Mouse (Mus musculus) MEL (cell line): ENCODE data around the gene Slc2a3. TPM values are rescaled to one million over a fixed set of nuclear protein-coding genes. Genes with fewer than 3 reads are reported as not detected.
A peak's percentile ranks its signal among the peaks of the same experiment; 100 is the strongest.

ENCODE experiments used
- DNase-seq: peaks from one replicate; pipeline ENCODE4 v3.0.0; 2011; ENCODE audit warnings: low read depth, low spot score
- H3K27ac ChIP-seq: 2 replicates; pipeline ENCODE4 v1.5.1; 2012; ENCODE audit warnings: low read depth, mild to moderate bottlenecking, control low read depth, low read length, moderate library complexity; ENCODE audit not compliant: control insufficient read depth
- H3K27me3 ChIP-seq, 2 experiments: fragments of 150-350 bp in 1 of 2; sonication (generic) in 1 of 2; 2 replicates each; pipeline ENCODE4 v1.6.1; 2012; ENCODE audit warnings: low read length in 2 of 2, mild to moderate bottlenecking in 2 of 2, improper control_type of control experiment in 1 of 2, moderate library complexity in 1 of 2; ENCODE audit not compliant: insufficient read depth in 2 of 2, control insufficient read depth in 1 of 2
- H3K36me3 ChIP-seq, 2 experiments: 2 replicates each; pipeline ENCODE4 v1.6.1; 2012 to 2014; ENCODE audit warnings: low read length in 2 of 2, improper control_type of control experiment in 1 of 2, inconsistent platforms in 1 of 2, mild to moderate bottlenecking in 1 of 2; ENCODE audit not compliant: insufficient read depth in 2 of 2, control insufficient read depth in 1 of 2
- H3K4me1 ChIP-seq, 2 experiments: fragments of 150-350 bp in 1 of 2; sonication (generic) in 1 of 2; 2 replicates each; pipeline ENCODE4 v1.6.1; 2012; ENCODE audit warnings: low read length in 2 of 2, improper control_type of control experiment in 1 of 2, mild to moderate bottlenecking in 1 of 2; ENCODE audit not compliant: insufficient read depth in 2 of 2, control insufficient read depth in 1 of 2
- H3K4me3 ChIP-seq, 2 experiments: fragments of 150-350 bp in 1 of 2; sonication (generic) in 1 of 2; 2 replicates each; pipeline ENCODE4 v1.5.1; 2012; ENCODE audit warnings: low read depth in 2 of 2, low read length in 2 of 2, mild to moderate bottlenecking in 2 of 2, moderate library complexity in 2 of 2, control low read depth in 1 of 2, improper control_type of control experiment in 1 of 2; ENCODE audit not compliant: control insufficient read depth in 1 of 2, insufficient read depth in 1 of 2
- H3K79me2 ChIP-seq: 2 replicates; pipeline ENCODE4 v1.6.1; 2012; ENCODE audit warnings: mild to moderate bottlenecking, low read length, moderate library complexity; ENCODE audit not compliant: control insufficient read depth, poor library complexity, insufficient read depth
- H3K9ac ChIP-seq: 2 replicates; pipeline ENCODE4 v1.6.1; 2012; ENCODE audit warnings: low read depth, mild to moderate bottlenecking, control low read depth, low read length, moderate library complexity; ENCODE audit not compliant: control insufficient read depth, poor library complexity, severe bottlenecking
- H3K9me3 ChIP-seq: fragments of 150-350 bp; sonication (generic); replicated peaks from 2 replicates; pipeline ENCODE4 v1.6.1; 2012; ENCODE audit warnings: mild to moderate bottlenecking, low read length, improper control_type of control experiment, moderate library complexity; ENCODE audit not compliant: insufficient read depth
- CTCF ChIP-seq, 3 experiments: IDR thresholded peaks in 2 of 3; conservative IDR thresholded peaks in 1 of 3; 2 replicates each; pipeline ENCODE4 v1.5.1; 2011 to 2012; ENCODE audit warnings: low read length in 3 of 3, low read depth in 2 of 3, mild to moderate bottlenecking in 2 of 3, improper control_type of control experiment in 1 of 3, inconsistent platforms in 1 of 3, mixed read lengths in 1 of 3, moderate library complexity in 1 of 3; ENCODE audit not compliant: control insufficient read depth in 1 of 3, insufficient read depth in 1 of 3, poor library complexity in 1 of 3, severe bottlenecking in 1 of 3
- ETS1 ChIP-seq: IDR thresholded peaks from 2 replicates; pipeline ENCODE4 v1.6.1; 2012; ENCODE audit warnings: low read depth, mild to moderate bottlenecking, inconsistent platforms, low read length, improper control_type of control experiment, moderate library complexity
- GATA1 ChIP-seq: IDR thresholded peaks from 2 replicates; pipeline ENCODE4 v1.6.1; 2011; ENCODE audit warnings: low read depth, low read length, improper control_type of control experiment
- HCFC1 ChIP-seq: IDR thresholded peaks from 2 replicates; pipeline ENCODE4 v1.6.1; 2012; ENCODE audit warnings: low read depth, mild to moderate bottlenecking, inconsistent platforms, low read length, improper control_type of control experiment, moderate library complexity
- MAFK ChIP-seq: IDR thresholded peaks from 2 replicates; pipeline ENCODE4 v1.6.1; 2011; ENCODE audit warnings: low read depth, mild to moderate bottlenecking, low read length, improper control_type of control experiment, borderline replicate concordance
- MAZ ChIP-seq: IDR thresholded peaks from 2 replicates; pipeline ENCODE4 v1.6.1; 2012; ENCODE audit warnings: low read depth, mild to moderate bottlenecking, inconsistent platforms, low read length, improper control_type of control experiment
- MEF2A ChIP-seq: IDR thresholded peaks from 2 replicates; pipeline ENCODE4 v1.6.1; 2014; ENCODE audit warnings: low read depth, mild to moderate bottlenecking, inconsistent platforms, low read length, improper control_type of control experiment; ENCODE audit not compliant: poor library complexity, insufficient replicate concordance, severe bottlenecking; ENCODE audit errors: extremely low read depth
- MYB ChIP-seq: IDR thresholded peaks from 2 replicates; pipeline ENCODE4 v1.6.1; 2011; ENCODE audit warnings: mild to moderate bottlenecking, low read depth, low read length, improper control_type of control experiment
- MYC ChIP-seq: IDR thresholded peaks from 2 replicates; pipeline ENCODE4 v1.6.1; 2011; ENCODE audit warnings: low read depth, mild to moderate bottlenecking, low read length, improper control_type of control experiment, moderate library complexity
- NELFE ChIP-seq: IDR thresholded peaks from 2 replicates; pipeline ENCODE4 v1.6.1; 2011; ENCODE audit warnings: low read depth, low read length, improper control_type of control experiment
- POLR2AphosphoS2 ChIP-seq: IDR thresholded peaks from 2 replicates; pipeline ENCODE4 v1.6.1; 2011; ENCODE audit warnings: low read length, improper control_type of control experiment
- POLR2AphosphoS5 ChIP-seq: IDR thresholded peaks from 2 replicates; pipeline ENCODE4 v1.6.1; 2012; ENCODE audit warnings: low read depth, borderline replicate concordance, mild to moderate bottlenecking, inconsistent platforms, low read length, moderate library complexity, mixed read lengths
- TAL1 ChIP-seq: IDR thresholded peaks from 2 replicates; pipeline ENCODE4 v1.6.1; 2012; ENCODE audit warnings: mild to moderate bottlenecking, inconsistent platforms, low read length, moderate library complexity, mixed read lengths
- UBTF ChIP-seq: IDR thresholded peaks from 2 replicates; pipeline ENCODE4 v1.6.1; 2012; ENCODE audit warnings: low read depth, mild to moderate bottlenecking, inconsistent platforms, low read length, improper control_type of control experiment, moderate library complexity, borderline replicate concordance; ENCODE audit not compliant: insufficient read depth
- ZKSCAN1 ChIP-seq: IDR thresholded peaks from 2 replicates; pipeline ENCODE4 v1.6.1; 2012; ENCODE audit warnings: low read depth, mild to moderate bottlenecking, inconsistent platforms, low read length, improper control_type of control experiment, moderate library complexity
- ZMIZ1 ChIP-seq: IDR thresholded peaks from 2 replicates; pipeline ENCODE4 v1.6.1; 2012; ENCODE audit warnings: low read depth, mild to moderate bottlenecking, inconsistent platforms, low read length, improper control_type of control experiment, moderate library complexity
- polyA plus RNA-seq, 2 experiments: library from polyadenylated mRNA; stranded (reverse) in 1 of 2; unstranded in 1 of 2; fragments of >175 nt in 1 of 2; fragments of >200 nt in 1 of 2; gene quantifications; 2 replicates each; pipeline versions ENCODE4 v1.2.1 to v1.2.4; 2012; ENCODE audit warnings: low replicate concordance in 2 of 2, low read depth in 1 of 2; ENCODE audit not compliant: insufficient read length in 2 of 2, insufficient read depth in 1 of 2, missing spikeins in 1 of 2
- total RNA-seq: library from RNA; depleted of rRNA; stranded (reverse); fragments of 300-350 nt; gene quantifications from 2 replicates; pipeline ENCODE4 v1.2.3, GENCODE M21; 2012

The Slc2a3 gene
- total and polyA plus RNA-seq, 3 experiments: 78.4 to 93.4 TPM; not detected in 1

- H3K27ac ChIP-seq: no peak overlapping the region
- H3K9me3 ChIP-seq: no peaks in the 10 kb centered on the region
- peaks cover 2 to 9% of the 10 kb centered on the region in 2 experiments for H3K4me1 ChIP-seq
- TF ChIP-seq POLR2AphosphoS5: no peak
- 0 out of 2 replicates have a peak, but pooled peaks have one; percentile 10 for TF ChIP-seq ETS1
- no peak for TF ChIP-seq ZMIZ1
- no peak for TF ChIP-seq ZKSCAN1
- 0 out of 4 replicates have a peak, but pooled peaks cover 0 to 4% of the 10 kb centered on the region in 2 experiments for H3K36me3 ChIP-seq
- no peaks in the 10 kb centered on the region for H3K27me3 ChIP-seq
- no peak overlapping the region for H3K4me3 ChIP-seq
- no peak overlapping the region for H3K9ac ChIP-seq
- H3K79me2 ChIP-seq: no peaks in the 10 kb centered on the region
- DNase-seq: peak; percentile 45
Observed at GRCm38 (mm10) chr6:122750579-122750978, 50.9 kb downstream of the Slc2a3 start.

- H3K27me3 ChIP-seq: no peaks in the 10 kb centered on the region
- peaks cover 17% of the 10 kb centered on the region for H3K79me2 ChIP-seq
- no peak overlapping the region for H3K9ac ChIP-seq
- no peak for DNase-seq
- peaks cover 0 to 17% of the 10 kb centered on the region in 2 experiments; a peak in 2 of 4 replicates for H3K36me3 ChIP-seq
- H3K9me3 ChIP-seq: no peaks in the 10 kb centered on the region
- H3K4me1 ChIP-seq: peaks cover 2 to 23% of the 10 kb centered on the region in 2 experiments; a peak in 2 of 4 replicates
- TF ChIP-seq MAFK: no peak
- TF ChIP-seq GATA1: no peak
- no peak for TF ChIP-seq TAL1
- no peak for TF ChIP-seq POLR2AphosphoS2
- no peak for TF ChIP-seq MYC
- TF ChIP-seq CTCF (IDR thresholded peaks at IDR 0.05 in 2 of 3, conservative IDR thresholded peaks at IDR 0.05 in 1 of 3; ENCODE audit: control insufficient read depth in 1 of 3, insufficient read depth in 1 of 3, low read depth in 2 of 3, low read length in 3 of 3, poor library complexity in 1 of 3, severe bottlenecking in 1 of 3): no peak
- TF ChIP-seq HCFC1: no peak
- no peak for TF ChIP-seq MYB
- no peak for TF ChIP-seq MAZ
- TF ChIP-seq NELFE: no peak
- TF ChIP-seq UBTF: no peak
- no peak for TF ChIP-seq MEF2A
- no peak overlapping the region for H3K4me3 ChIP-seq
- H3K27ac ChIP-seq: no peak overlapping the region
Observed at GRCm38 (mm10) chr6:122744505-122745249, 56.8 kb downstream of the Slc2a3 start.
